Mouse (Mus musculus): ENCODE measurements around the gene Scn2b. TPM values are rescaled to one million over a fixed set of nuclear protein-coding genes. Genes with fewer than 3 reads are reported as not detected.
A peak's percentile ranks its signal among the peaks of the same experiment; 100 is the strongest.

Gene Scn2b
- polyA plus RNA-seq, 1 experiment from 2014 or later = 0.17 TPM

DNA sequence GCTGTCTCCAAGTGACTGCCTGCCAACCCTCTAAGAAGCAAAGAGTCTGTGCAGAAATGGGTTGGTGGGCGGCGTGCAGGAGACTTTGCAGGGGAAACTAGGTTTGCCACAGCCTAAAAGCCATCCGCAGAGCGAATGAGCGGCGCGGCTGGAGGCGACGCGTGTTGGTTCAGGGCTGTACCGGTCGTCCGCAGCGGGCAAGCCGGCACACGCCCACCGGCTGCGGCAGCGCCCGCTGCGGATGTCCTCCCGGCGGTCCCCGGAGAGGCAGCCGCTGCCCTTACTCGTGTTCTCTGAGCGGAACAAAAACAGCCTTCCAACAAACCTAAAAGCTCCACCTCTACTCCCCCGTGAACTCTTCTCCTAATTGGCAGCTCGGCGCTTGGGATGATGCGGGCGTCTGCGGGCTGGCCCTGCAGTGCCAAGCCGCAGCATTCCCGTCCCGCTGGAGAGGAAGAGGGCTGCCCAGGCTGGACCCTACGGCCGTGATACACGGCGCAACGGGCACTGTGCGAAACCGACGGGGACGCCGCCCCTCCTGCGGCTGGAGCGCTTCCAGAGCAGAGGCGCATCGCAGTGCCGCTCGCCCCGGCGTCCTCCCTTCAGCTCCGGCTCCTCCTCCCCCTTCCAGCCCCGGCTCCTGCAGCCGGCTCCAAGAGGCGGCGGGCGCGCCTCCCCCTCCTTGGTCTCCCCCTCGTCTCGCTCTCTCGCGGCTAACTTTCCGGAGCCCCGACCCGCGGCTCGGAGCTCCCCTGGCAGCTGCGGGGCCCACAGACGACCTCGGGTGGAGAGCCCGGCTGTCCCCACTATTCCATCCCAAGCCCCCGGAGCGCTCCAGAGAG lies 20.8 kb downstream of the Scn2b start, which contains the start of gene Scn4b:
TSS of gene Scn4b (plus strand) at position 205 of the 842 bp plus-strand sequence.
- no peaks in the 10 kb centered on the region for H3K9me3 ChIP-seq (replicated peaks)
- H3K27ac ChIP-seq (replicated peaks) = no peak within 1 kb of the TSS
- WGBS (ENCODE audit: insufficient replicate concordance) = 1% methylated on average over 73 of the region's 76 CpGs
- peaks cover 93% of the 10 kb centered on the region for H3K27me3 ChIP-seq
- H3K4me3 ChIP-seq (replicated peaks) = peak within 1 kb of the TSS; percentile 42
- no peaks in the 10 kb centered on the region for H3K36me3 ChIP-seq (replicated peaks)
- H3K4me1 ChIP-seq (replicated peaks) = peaks cover 19% of the 10 kb centered on the region; the same call in 1 of the 2 replicates
- H3K4me2 ChIP-seq = peak within 1 kb of the TSS; percentile 65
- H3K9ac ChIP-seq = no peak within 1 kb of the TSS
- no peak for ATAC-seq (ENCODE audit: insufficient read depth)

DNA sequence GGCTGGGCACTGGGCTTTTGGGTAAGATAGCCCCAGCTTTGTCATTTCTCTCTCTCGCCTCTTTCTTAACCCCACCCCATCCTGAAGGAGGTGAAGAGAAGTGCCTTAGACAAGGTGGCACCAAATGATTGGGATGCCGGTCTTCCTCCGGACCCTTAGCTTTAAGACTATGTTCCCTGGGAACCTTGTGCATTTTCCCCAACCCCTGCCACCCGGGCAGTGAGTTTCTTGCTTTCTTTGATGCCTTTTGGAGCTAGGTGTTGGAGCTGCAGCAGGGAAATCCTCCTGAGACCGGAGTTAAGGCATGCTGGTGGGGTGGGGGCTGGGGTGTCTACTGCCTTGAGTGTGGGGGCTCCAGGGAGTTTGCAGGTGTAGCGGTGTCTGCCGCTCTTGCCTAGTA lies 21.5 kb downstream of the Scn2b start:
- Histone ChIP-seq H3K4me1 (replicated peaks) (peaks cover 19% of the 10 kb centered on the region; the same call in 1 of the 2 replicates), H3K4me3 (replicated peaks) (peak overlapping the region; percentile 42), H3K36me3 (replicated peaks) (no peaks in the 10 kb centered on the region), H3K27ac (replicated peaks) (no peak overlapping the region), H3K4me2 (peak overlapping the region; percentile 65), H3K27me3 (peaks cover 94% of the 10 kb centered on the region), H3K9me3 (replicated peaks) (no peaks in the 10 kb centered on the region), H3K9ac (no peak overlapping the region)
- ATAC-seq (ENCODE audit: insufficient read depth) = no peak
- WGBS (ENCODE audit: insufficient replicate concordance) = 12% methylated on average over 7 of the region's 7 CpGs

- H3K27ac ChIP-seq (replicated peaks) = no peak overlapping the region
- 43% methylated on average over 7 of the region's 7 CpGs for WGBS (ENCODE audit: insufficient replicate concordance)
- no peak overlapping the region for H3K4me3 ChIP-seq (replicated peaks)
- peaks cover 96% of the 10 kb centered on the region for H3K27me3 ChIP-seq
- no peak for ATAC-seq (ENCODE audit: insufficient read depth)
- H3K9ac ChIP-seq = no peak overlapping the region
- H3K9me3 ChIP-seq (replicated peaks) = no peaks in the 10 kb centered on the region
- no peaks in the 10 kb centered on the region for H3K36me3 ChIP-seq (replicated peaks)
- H3K4me2 ChIP-seq = no peak overlapping the region
- H3K4me1 ChIP-seq (replicated peaks) = peaks cover 11% of the 10 kb centered on the region; the same call in 1 of the 2 replicates
Observed at GRCm38 (mm10) chr9:45140945-45141344, 23.4 kb downstream of the Scn2b start.

DNA sequence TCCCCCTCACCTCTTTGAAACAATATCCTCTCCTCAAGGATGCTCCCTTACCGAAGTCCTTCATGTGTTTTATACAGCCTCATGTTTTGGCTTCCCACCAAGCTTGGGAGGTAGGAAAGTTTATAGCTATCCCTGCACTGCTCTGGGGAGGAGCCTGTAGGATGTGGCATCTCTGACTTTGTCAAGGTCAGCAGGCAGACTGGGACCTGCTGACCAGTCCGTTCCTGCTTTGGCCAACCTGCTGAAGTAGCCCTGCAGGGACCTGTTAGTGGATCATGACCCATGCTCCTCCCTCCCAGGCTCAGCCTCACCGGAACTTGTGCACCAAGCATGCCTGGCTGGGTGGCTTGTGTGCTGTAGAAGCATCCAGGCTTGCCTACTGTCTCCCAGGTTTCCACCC lies 25.1 kb downstream of the Scn2b start:
- no peak overlapping the region for H3K27ac ChIP-seq (replicated peaks)
- no peaks in the 10 kb centered on the region for H3K9me3 ChIP-seq (replicated peaks)
- peaks cover 96% of the 10 kb centered on the region for H3K27me3 ChIP-seq
- no peaks in the 10 kb centered on the region for H3K36me3 ChIP-seq (replicated peaks)
- peaks cover 4% of the 10 kb centered on the region; the same call in 1 of the 2 replicates for H3K4me1 ChIP-seq (replicated peaks)
- H3K4me3 ChIP-seq (replicated peaks) = no peak overlapping the region
- no peak overlapping the region for H3K9ac ChIP-seq
- 53% methylated on average over 3 of the region's 3 CpGs for WGBS (ENCODE audit: insufficient replicate concordance)
- no peak overlapping the region for H3K4me2 ChIP-seq
- ATAC-seq (ENCODE audit: insufficient read depth) = no peak

- Histone ChIP-seq H3K4me1 (replicated peaks) (no peaks in the 10 kb centered on the region), H3K4me2 (peak overlapping the region; percentile 51), H3K27me3 (peaks cover 83% of the 10 kb centered on the region), H3K4me3 (replicated peaks) (peak overlapping the region; percentile 24), H3K9me3 (replicated peaks) (no peaks in the 10 kb centered on the region), H3K27ac (replicated peaks) (no peak overlapping the region), H3K36me3 (replicated peaks) (no peaks in the 10 kb centered on the region), H3K9ac (no peak overlapping the region)
- 7% methylated on average over 27 of the region's 27 CpGs for WGBS (ENCODE audit: insufficient replicate concordance)
- no peak for ATAC-seq (ENCODE audit: insufficient read depth)
Observed at GRCm38 (mm10) chr9:45145533-45146266, 28.1 kb downstream of the Scn2b start.

- no peaks in the 10 kb centered on the region for H3K36me3 ChIP-seq (replicated peaks)
- H3K4me1 ChIP-seq (replicated peaks) = no peaks in the 10 kb centered on the region
- no peak overlapping the region for H3K27ac ChIP-seq (replicated peaks)
- H3K4me3 ChIP-seq (replicated peaks) = peak overlapping the region; percentile 24
- H3K4me2 ChIP-seq = peak overlapping the region; percentile 51
- no peaks in the 10 kb centered on the region for H3K9me3 ChIP-seq (replicated peaks)
- no peak overlapping the region for H3K9ac ChIP-seq
- WGBS (ENCODE audit: insufficient replicate concordance) = 0% methylated on average over 5 of the region's 5 CpGs
- H3K27me3 ChIP-seq = peaks cover 78% of the 10 kb centered on the region
- no peak for ATAC-seq (ENCODE audit: insufficient read depth)
Observed at GRCm38 (mm10) chr9:45146267-45146597, 28.6 kb downstream of the Scn2b start.

- Histone ChIP-seq H3K27me3 (peaks cover 34% of the 10 kb centered on the region), H3K9ac (no peak overlapping the region), H3K4me3 (replicated peaks) (no peak overlapping the region), H3K27ac (replicated peaks) (no peak overlapping the region), H3K4me2 (no peak overlapping the region), H3K4me1 (replicated peaks) (no peaks in the 10 kb centered on the region), H3K9me3 (replicated peaks) (no peaks in the 10 kb centered on the region), H3K36me3 (replicated peaks) (no peaks in the 10 kb centered on the region)
- 40% methylated on average over 1 of the region's 1 CpGs for WGBS (ENCODE audit: insufficient replicate concordance)
- ATAC-seq (ENCODE audit: insufficient read depth) = no peak
Observed at GRCm38 (mm10) chr9:45150933-45151332, 33.4 kb downstream of the Scn2b start.

DNA sequence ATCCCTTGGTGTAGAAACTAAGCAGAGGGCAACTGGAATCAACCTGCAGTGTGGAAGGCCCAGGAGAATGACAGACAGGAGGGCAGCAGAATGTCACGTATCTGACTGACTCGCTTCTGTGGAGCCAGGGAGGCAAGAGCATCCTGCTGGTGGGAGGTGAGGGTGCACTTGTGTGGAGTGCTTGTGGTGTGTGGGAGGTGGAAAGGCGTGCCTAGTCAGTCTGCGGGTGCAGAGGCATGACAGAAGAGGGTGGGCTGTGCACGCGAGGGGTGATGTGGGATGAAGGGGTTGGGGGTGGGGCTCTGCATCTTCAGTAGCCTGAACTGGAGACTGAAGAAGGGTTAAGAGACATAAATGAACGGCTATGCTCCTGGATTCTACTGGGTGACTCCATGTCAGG lies 35.8 kb downstream of the Scn2b start:
- Histone ChIP-seq H3K27me3 (peaks cover 10% of the 10 kb centered on the region; the same call in 1 of the 2 replicates), H3K36me3 (replicated peaks) (no peaks in the 10 kb centered on the region), H3K27ac (replicated peaks) (no peak overlapping the region), H3K9me3 (replicated peaks) (no peaks in the 10 kb centered on the region), H3K4me3 (replicated peaks) (no peak overlapping the region), H3K4me2 (no peak overlapping the region), H3K9ac (no peak overlapping the region), H3K4me1 (replicated peaks) (no peaks in the 10 kb centered on the region)
- no peak for ATAC-seq (ENCODE audit: insufficient read depth)
- 66% methylated on average over 7 of the region's 7 CpGs for WGBS (ENCODE audit: insufficient replicate concordance)

GRCm38 (mm10) chr9:45167903-45168302 lies 50.3 kb downstream of the Scn2b start:
- Histone ChIP-seq H3K36me3 (replicated peaks) (no peaks in the 10 kb centered on the region), H3K4me2 (no peak overlapping the region), H3K4me1 (replicated peaks) (no peaks in the 10 kb centered on the region), H3K9me3 (replicated peaks) (peaks cover 4% of the 10 kb centered on the region; the same call in 1 of the 2 replicates), H3K27me3 (no peaks in the 10 kb centered on the region), H3K27ac (replicated peaks) (no peak overlapping the region), H3K4me3 (replicated peaks) (no peak overlapping the region), H3K9ac (no peak overlapping the region)
- no peak for ATAC-seq (ENCODE audit: insufficient read depth)
- WGBS (ENCODE audit: insufficient replicate concordance) = 57% methylated on average over 5 of the region's 5 CpGs

GRCm38 (mm10) chr9:45170150-45170549 lies 52.6 kb downstream of the Scn2b start:
- no peaks in the 10 kb centered on the region for H3K36me3 ChIP-seq (replicated peaks)
- no peak overlapping the region for H3K4me2 ChIP-seq
- H3K9ac ChIP-seq = no peak overlapping the region
- H3K27ac ChIP-seq (replicated peaks) = no peak overlapping the region
- H3K4me3 ChIP-seq (replicated peaks) = no peak overlapping the region
- H3K4me1 ChIP-seq (replicated peaks) = no peaks in the 10 kb centered on the region
- 67% methylated on average over 5 of the region's 5 CpGs for WGBS (ENCODE audit: insufficient replicate concordance)
- H3K9me3 ChIP-seq (replicated peaks) = peaks cover 4% of the 10 kb centered on the region; the same call in 1 of the 2 replicates
- no peaks in the 10 kb centered on the region for H3K27me3 ChIP-seq
- ATAC-seq (ENCODE audit: insufficient read depth) = no peak

- ATAC-seq (ENCODE audit: insufficient read depth) = no peak
- H3K27ac ChIP-seq (replicated peaks) = no peak overlapping the region
- H3K27me3 ChIP-seq = no peaks in the 10 kb centered on the region
- H3K36me3 ChIP-seq (replicated peaks) = no peaks in the 10 kb centered on the region
- WGBS (ENCODE audit: insufficient replicate concordance) = 48% methylated on average over 1 of the region's 1 CpGs
- no peak overlapping the region for H3K4me3 ChIP-seq (replicated peaks)
- H3K9ac ChIP-seq = no peak overlapping the region
- no peak overlapping the region for H3K4me2 ChIP-seq
- no peaks in the 10 kb centered on the region for H3K4me1 ChIP-seq (replicated peaks)
- peaks cover 4% of the 10 kb centered on the region; the same call in 1 of the 2 replicates for H3K9me3 ChIP-seq (replicated peaks)
Observed at GRCm38 (mm10) chr9:45171073-45171610, 53.6 kb downstream of the Scn2b start.
